Mouse (Mus musculus): Measurements from ENCODE around the gene F8a. TPM values are rescaled to one million over a fixed set of nuclear protein-coding genes. Genes with fewer than 3 reads are reported as not detected.

The F8a gene
- 10.8 and 30.5 TPM in 2 replicates for polyA plus RNA-seq (2012; rRNA removed; ENCODE audit: low replicate concordance)

GRCm38 (mm10) chrX:73227914-73228605 is at the start of gene F8a:
F8a (plus strand) TSS chrX:73228291.

GRCm38 (mm10) chrX:73191934-73192333 is 36.2 kb upstream of the F8a start, which contains the start of gene Xlr3b:
Xlr3b (plus strand) TSS chrX:73192207.

GRCm38 (mm10) chrX:73213819-73214564 is 14.1 kb upstream of the F8a start, which contains the start of gene Xlr4b:
Xlr4b (plus strand) TSS chrX:73214333.

GRCm38 (mm10) chrX:73242821-73243325 is 14.8 kb downstream of the F8a start, which contains the start of gene Xlr4c:
Xlr4c (minus strand) TSS chrX:73243130.

GRCm38 (mm10) chrX:73265270-73265669 is 37.2 kb downstream of the F8a start, which contains the start of gene Xlr3c:
Xlr3c (minus strand) TSS chrX:73265390.

Other genes with a start within 250 kb of the F8a start
- 4.6 and 10.3 TPM in 2 replicates for gene Zfp185, start 241.0 kb upstream of the F8a start, polyA plus RNA-seq (2012; rRNA removed; ENCODE audit: low replicate concordance)
- gene Pnma5, start 191.2 kb upstream of the F8a start, polyA plus RNA-seq (2012; rRNA removed; ENCODE audit: low replicate concordance): not detected in 2 replicates
- gene Pnma3, start 163.5 kb upstream of the F8a start, polyA plus RNA-seq (2012; rRNA removed; ENCODE audit: low replicate concordance): 0.03 TPM in 1 of 2 replicates, not detected in the other
- 0.19 and 0.62 TPM in 2 replicates for gene Xlr4a, start 145.8 kb upstream of the F8a start, polyA plus RNA-seq (2012; rRNA removed; ENCODE audit: low replicate concordance)
- gene Xlr3a, start 131.2 kb upstream of the F8a start, polyA plus RNA-seq (2012; rRNA removed; ENCODE audit: low replicate concordance): 0.19 TPM in 1 of 2 replicates, not detected in the other
- 0.07 and 0.17 TPM in 2 replicates for gene Gm14685, start 111.2 kb upstream of the F8a start, polyA plus RNA-seq (2012; rRNA removed; ENCODE audit: low replicate concordance)
- gene Xlr5b, start 79.5 kb upstream of the F8a start, polyA plus RNA-seq (2012; rRNA removed; ENCODE audit: low replicate concordance): not detected in 2 replicates
- gene DXBay18, start 78.8 kb upstream of the F8a start, polyA plus RNA-seq (2012; rRNA removed; ENCODE audit: low replicate concordance): not detected in 2 replicates
- not detected in 2 replicates for gene Spin2d, start 51.3 kb upstream of the F8a start, polyA plus RNA-seq (2012; rRNA removed; ENCODE audit: low replicate concordance)
- 0.75 and 3.2 TPM in 2 replicates for gene Xlr3b, start 36.1 kb upstream of the F8a start, polyA plus RNA-seq (2012; rRNA removed; ENCODE audit: low replicate concordance)
- 1.4 and 2.4 TPM in 2 replicates for gene Xlr4b, start 14.0 kb upstream of the F8a start, polyA plus RNA-seq (2012; rRNA removed; ENCODE audit: low replicate concordance)
- 0.72 and 1.3 TPM in 2 replicates for gene Xlr4c, start 14.8 kb downstream of the F8a start, polyA plus RNA-seq (2012; rRNA removed; ENCODE audit: low replicate concordance)
- 0.13 TPM in 1 of 2 replicates, not detected in the other for gene Xlr3c, start 37.1 kb downstream of the F8a start, polyA plus RNA-seq (2012; rRNA removed; ENCODE audit: low replicate concordance)
- not detected in 2 replicates for gene Xlr5a, start 64.7 kb downstream of the F8a start, polyA plus RNA-seq (2012; rRNA removed; ENCODE audit: low replicate concordance)
- 0.17 and 0.26 TPM in 2 replicates for gene Xlr5c, start 64.7 kb downstream of the F8a start, polyA plus RNA-seq (2012; rRNA removed; ENCODE audit: low replicate concordance)
- gene Gm45015, start 108.5 kb downstream of the F8a start, polyA plus RNA-seq (2012; rRNA removed; ENCODE audit: low replicate concordance): 0.09 TPM in 1 of 2 replicates, not detected in the other
- gene Zfp275, start 114.3 kb downstream of the F8a start, polyA plus RNA-seq (2012; rRNA removed; ENCODE audit: low replicate concordance): 15.9 and 24.5 TPM in 2 replicates
- gene Gm18336, start 170.4 kb downstream of the F8a start, polyA plus RNA-seq (2012; rRNA removed; ENCODE audit: low replicate concordance): 0.07 and 0.54 TPM in 2 replicates
- gene Zfp92, start 182.8 kb downstream of the F8a start, polyA plus RNA-seq (2012; rRNA removed; ENCODE audit: low replicate concordance): 0.05 and 0.07 TPM in 2 replicates
- 1.1 and 3.4 TPM in 2 replicates for gene Trex2, start 207.1 kb downstream of the F8a start, polyA plus RNA-seq (2012; rRNA removed; ENCODE audit: low replicate concordance)
- gene Haus7, start 230.8 kb downstream of the F8a start, polyA plus RNA-seq (2012; rRNA removed; ENCODE audit: low replicate concordance): 23.8 and 32.0 TPM in 2 replicates